In the genomic region with DNA sequence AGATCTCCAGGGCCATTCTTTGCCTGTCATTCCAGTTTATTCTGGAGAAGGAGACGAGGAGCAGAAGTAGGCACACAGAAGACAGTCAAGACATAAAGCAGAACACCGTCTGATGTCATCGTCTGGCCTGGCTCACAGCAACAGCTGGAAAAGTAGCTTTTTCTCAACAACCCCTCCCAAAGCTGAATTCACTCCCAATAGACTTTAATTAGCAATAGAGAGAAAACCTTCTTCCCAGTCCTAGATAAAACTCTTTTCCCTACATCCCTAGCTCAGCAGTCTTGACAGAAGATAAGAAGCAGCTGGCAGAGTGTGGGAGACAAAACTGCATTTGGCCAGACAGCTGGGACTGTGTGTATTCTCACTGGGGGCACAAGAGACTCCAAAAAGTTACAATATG, we compare ENCODE assay signal across 9 mouse cellular contexts. TPM values are rescaled to one million over a fixed set of nuclear protein-coding genes. Genes with fewer than 3 reads are reported as not detected.
DNase-seq lines count a peak whose midpoint lies in the region; ATAC-seq lines count a peak whose summit lies in the region.
"Had no signal": no experiment of that assay in that cellular context is flagged by ENCODE, and none has a peak within 500 bp of the region (broad histone marks: within the 10 kb centered on the region; RNA-seq: fewer than 3 reads in every experiment).

No protein-coding gene starts in this region.

- peak; percentile 48 for DNase-seq in embryo, embryonic 10 days (ENCODE audit: low spot score)
- DNase-seq in embryo, embryonic 9.5 days (ENCODE audit: extremely low spot score) = no peak
- peak; percentile 48 for DNase-seq in urinary bladder, postnatal 14 days (ENCODE audit: low spot score)
- DNase-seq in urinary bladder, adult 2 months (ENCODE audit: low spot score) = no peak
- peak; percentile 39 to 43 for DNase-seq in kidney, postnatal 4 days
- peak; percentile 9 to 10 for DNase-seq in urinary bladder, postnatal 36 days (ENCODE audit: low spot score in 2 of 2)

- H3K36me3 ChIP-seq in forebrain, embryonic 15.5 days = no peaks in the 10 kb centered on the region
- H3K36me3 ChIP-seq: limb, embryonic 15.5 days had no signal

- no peak overlapping the region for H3K4me3 ChIP-seq in forebrain, embryonic 15.5 days
- H3K4me3 ChIP-seq: limb, embryonic 15.5 days had no signal

- no peaks in the 10 kb centered on the region for H3K27me3 ChIP-seq in forebrain, embryonic 15.5 days
- H3K27me3 ChIP-seq: limb, embryonic 15.5 days had no signal

- no peaks in the 10 kb centered on the region for H3K4me1 ChIP-seq in forebrain, embryonic 15.5 days
- H3K4me1 ChIP-seq: limb, embryonic 15.5 days had no signal

- no peak for ATAC-seq in inflammation-experienced regulatory T-cells, adult 6 months
- ATAC-seq in forebrain, embryonic 15.5 days (replicated peaks) = no peak

- no peaks in the 10 kb centered on the region for H3K9me3 ChIP-seq in forebrain, embryonic 15.5 days
- H3K9me3 ChIP-seq: limb, embryonic 15.5 days had no signal

- WGBS in forebrain, embryonic 15.5 days = 84% methylated on average over 3 of the region's 3 CpGs

- H3K27ac ChIP-seq in forebrain, embryonic 15.5 days (replicated peaks) = no peak overlapping the region
- H3K27ac ChIP-seq: limb, embryonic 15.5 days had no signal

- H3K4me2 ChIP-seq in forebrain, embryonic 15.5 days (replicated peaks) = no peak overlapping the region
- H3K4me2 ChIP-seq: limb, embryonic 15.5 days had no signal

- H3K9ac ChIP-seq in forebrain, embryonic 15.5 days (replicated peaks) = no peak overlapping the region
- H3K9ac ChIP-seq: limb, embryonic 15.5 days had no signal

RNA-seq across cellular contexts. Expression of a gene that starts 59.3 kb away (rescaled TPM):
- 31.2 and 32.1 TPM in 2 replicates for polyA plus RNA-seq in urinary bladder, adult 2 months (2012; rRNA removed)
- polyA plus RNA-seq in inflammation-experienced regulatory T-cells, adult 6 months (2017; shearing (Covaris generic)) = not detected
- 0.89 and 1.3 TPM in 2 replicates for polyA plus RNA-seq in forebrain, embryonic 15.5 days (2015; fragmentation: Nextera tagmentation; extraction: Ambion mirVana)

Comparison
In these comparisons a context has a peak if more than half of its experiments do, and no peak if none do; other contexts are left out.
1. DNase-seq: peak in embryo, embryonic 10 days (single experiment), urinary bladder, postnatal 14 days (single experiment), kidney, postnatal 4 days (2 of 2) and urinary bladder, postnatal 36 days (2 of 2); none in embryo, embryonic 9.5 days (single experiment) and urinary bladder, adult 2 months (single experiment).
2. RNA of a gene that starts 59.3 kb away (polyA plus RNA-seq): 31.2 to 32.1 TPM in urinary bladder, adult 2 months; 0.89 to 1.3 TPM in forebrain, embryonic 15.5 days and not detected in inflammation-experienced regulatory T-cells, adult 6 months; every median in the first group is over 10 times any median in the second.